Mouse (Mus musculus): ENCODE results near the gene Nup107.

Nup107 gene

GRCm38 (mm10) chr10:117752851-117753647, 39.5 kb downstream of the Nup107 start:
- DNase-seq (ENCODE audit: low read depth, low spot score), result no peak

GRCm38 (mm10) chr10:117752304-117752821, 40.1 kb downstream of the Nup107 start:
- DNase-seq (ENCODE audit: low read depth, low spot score), result no peak

- no peak for DNase-seq (ENCODE audit: low read depth, low spot score)
Observed at GRCm38 (mm10) chr10:117751744-117752143, 40.8 kb downstream of the Nup107 start.

GRCm38 (mm10) chr10:117751282-117751610, 41.3 kb downstream of the Nup107 start:
- no peak for DNase-seq (ENCODE audit: low read depth, low spot score)

- no peak for DNase-seq (ENCODE audit: low read depth, low spot score)
Observed at GRCm38 (mm10) chr10:117750529-117751281, 41.8 kb downstream of the Nup107 start.

GRCm38 (mm10) chr10:117749787-117750343, 42.6 kb downstream of the Nup107 start:
- DNase-seq (ENCODE audit: low read depth, low spot score), result no peak

GRCm38 (mm10) chr10:117749050-117749686, 43.3 kb downstream of the Nup107 start:
- no peak for DNase-seq (ENCODE audit: low read depth, low spot score)

GRCm38 (mm10) chr10:117748276-117749049, 44.0 kb downstream of the Nup107 start:
- no peak for DNase-seq (ENCODE audit: low read depth, low spot score)

- peak; percentile 92 for DNase-seq (ENCODE audit: low read depth, low spot score)
Observed at GRCm38 (mm10) chr10:117747711-117748110, 44.8 kb downstream of the Nup107 start.

GRCm38 (mm10) chr10:117746297-117746883, 46.1 kb downstream of the Nup107 start, which contains the start of gene Slc35e3:
Gene Slc35e3 (minus strand): TSS chr10:117746365.
- DNase-seq (ENCODE audit: low read depth, low spot score), result peak; percentile 95

- DNase-seq (ENCODE audit: low read depth, low spot score), result peak; percentile 45
Observed at GRCm38 (mm10) chr10:117745570-117746296, 46.8 kb downstream of the Nup107 start.

GRCm38 (mm10) chr10:117743917-117744316, 48.6 kb downstream of the Nup107 start:
- no peak for DNase-seq (ENCODE audit: low read depth, low spot score)

GRCm38 (mm10) chr10:117743182-117743581, 49.3 kb downstream of the Nup107 start:
- no peak for DNase-seq (ENCODE audit: low read depth, low spot score)

- no peak for DNase-seq (ENCODE audit: low read depth, low spot score)
Observed at GRCm38 (mm10) chr10:117742618-117743017, 49.9 kb downstream of the Nup107 start.

- no peak for DNase-seq (ENCODE audit: low read depth, low spot score)
Observed at GRCm38 (mm10) chr10:117741698-117742475, 50.6 kb downstream of the Nup107 start.

- no peak for DNase-seq (ENCODE audit: low read depth, low spot score)
Observed at GRCm38 (mm10) chr10:117740921-117741320, 51.6 kb downstream of the Nup107 start.

- no peak for DNase-seq (ENCODE audit: low read depth, low spot score)
Observed at GRCm38 (mm10) chr10:117740171-117740570, 52.3 kb downstream of the Nup107 start.

- DNase-seq (ENCODE audit: low read depth, low spot score), result no peak
Observed at GRCm38 (mm10) chr10:117739648-117739948, 52.9 kb downstream of the Nup107 start.

GRCm38 (mm10) chr10:117738928-117739647, 53.4 kb downstream of the Nup107 start:
- DNase-seq (ENCODE audit: low read depth, low spot score), result no peak
